Mouse (Mus musculus): ENCODE data around the gene Tubgcp5.
"Not testable (repeated sequence)": the region's sequence is repeated elsewhere in the genome, so short reads cannot be mapped to it uniquely, and the experiment has no call there.

Gene Tubgcp5

DNA sequence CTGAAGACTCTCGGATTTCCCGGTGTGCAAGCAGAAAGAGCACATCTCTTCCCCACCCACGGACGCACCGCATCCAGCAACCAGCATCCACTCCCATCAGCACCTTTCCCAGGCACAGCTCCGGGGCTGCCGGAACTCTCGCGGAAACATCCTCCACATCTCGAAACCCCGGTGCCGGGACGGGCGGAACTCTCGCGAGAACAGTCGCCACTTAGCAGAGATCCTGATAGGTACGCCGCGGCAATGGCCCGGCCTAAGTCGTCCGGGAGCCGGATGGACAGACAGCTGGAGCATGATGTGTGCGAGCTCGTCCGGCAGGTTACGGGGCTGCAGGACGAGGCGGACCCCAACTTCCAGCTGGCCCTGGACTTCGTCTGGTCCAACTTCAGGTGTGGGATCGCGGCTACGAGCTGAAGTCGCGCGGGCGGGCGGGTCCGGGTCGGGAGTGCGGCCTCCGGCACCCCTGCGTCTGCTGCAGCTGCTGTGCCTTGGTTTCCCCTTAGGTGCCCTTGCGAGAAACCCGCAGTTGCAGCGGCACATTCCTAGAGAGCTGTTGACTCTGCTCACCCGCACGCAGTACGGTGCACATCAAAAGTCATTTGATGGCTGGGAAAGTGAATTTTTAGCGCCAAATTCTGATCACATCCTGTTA, at the start of gene Tubgcp5:
Gene Tubgcp5 (plus strand): TSS at position 203 of the 652 bp plus-strand sequence.
- DNase-seq (ENCODE audit: low spot score in 2 of 2) = peak; percentile 94 to 96

DNA sequence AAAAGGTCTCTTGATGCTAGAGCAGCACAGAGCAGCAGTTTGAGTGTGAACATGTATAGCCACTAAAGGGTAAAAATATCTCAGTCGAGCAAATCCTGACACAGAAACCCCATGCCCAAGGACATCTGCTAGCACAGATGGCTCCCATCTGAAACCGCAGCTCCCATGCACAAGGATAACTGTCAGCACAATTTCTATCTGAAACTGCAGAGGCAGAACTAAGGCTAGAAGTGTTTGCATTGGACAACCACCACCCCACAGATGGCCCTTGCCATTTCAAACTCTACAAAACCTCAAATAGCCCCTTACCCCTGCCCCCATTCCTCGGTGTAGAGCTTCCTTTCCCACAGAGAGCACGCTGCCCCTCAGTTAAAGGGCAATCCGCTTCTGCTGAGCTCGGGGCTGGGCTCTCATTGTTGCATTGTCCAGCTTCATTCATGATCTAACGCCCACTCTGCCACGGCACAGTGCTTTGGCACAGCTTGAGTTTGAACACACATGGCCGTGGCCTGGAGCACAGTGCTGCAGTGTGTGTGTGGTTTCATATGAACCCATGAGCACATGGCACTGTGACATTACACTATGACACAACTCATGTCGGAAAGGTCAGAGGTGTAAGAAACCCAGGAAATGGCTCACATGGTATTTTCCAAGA, 49.3 kb upstream of the Tubgcp5 start:
- DNase-seq (ENCODE audit: low spot score in 2 of 2) = no peak

DNA sequence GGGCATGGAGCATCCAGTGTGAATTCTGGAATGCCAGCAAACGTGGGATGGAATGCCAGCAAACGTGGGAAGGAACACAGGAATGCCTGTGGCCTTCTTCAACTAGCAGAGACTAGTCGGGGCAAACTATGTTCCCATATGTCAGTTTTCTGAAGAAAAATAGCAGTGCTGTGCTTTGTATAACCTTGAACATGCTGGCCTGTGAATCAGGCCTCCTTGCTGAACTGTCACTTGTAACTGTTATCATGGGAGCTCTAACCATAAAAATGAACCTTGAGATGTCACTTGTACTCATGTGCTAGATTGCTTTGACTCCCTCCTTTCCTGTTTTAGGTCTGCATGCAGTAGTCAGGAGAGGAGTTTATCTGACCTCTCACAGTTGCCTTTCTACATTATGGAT, 43.1 kb upstream of the Tubgcp5 start:
- DNase-seq (ENCODE audit: low spot score in 2 of 2) = no peak

DNA sequence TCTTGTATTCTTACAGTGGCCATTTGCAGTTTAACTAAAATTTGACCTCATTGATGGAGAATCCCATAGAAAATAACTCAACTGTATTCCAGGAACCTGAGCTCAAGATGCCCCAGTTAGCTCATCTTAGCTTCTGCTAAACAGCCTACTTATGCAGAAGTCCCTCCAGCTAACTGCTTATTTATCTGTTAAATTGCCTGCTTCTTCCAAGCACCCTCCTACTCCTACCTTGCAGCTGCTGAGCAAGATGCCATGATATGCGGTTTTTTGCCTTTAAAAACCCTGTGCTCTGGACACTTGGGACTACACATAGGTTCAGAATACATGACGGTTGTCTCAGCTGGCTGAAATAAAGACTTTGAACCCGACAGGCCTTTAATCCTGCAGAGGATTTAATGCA, 34.6 kb upstream of the Tubgcp5 start:
- no peak for DNase-seq (ENCODE audit: low spot score in 2 of 2)

DNA sequence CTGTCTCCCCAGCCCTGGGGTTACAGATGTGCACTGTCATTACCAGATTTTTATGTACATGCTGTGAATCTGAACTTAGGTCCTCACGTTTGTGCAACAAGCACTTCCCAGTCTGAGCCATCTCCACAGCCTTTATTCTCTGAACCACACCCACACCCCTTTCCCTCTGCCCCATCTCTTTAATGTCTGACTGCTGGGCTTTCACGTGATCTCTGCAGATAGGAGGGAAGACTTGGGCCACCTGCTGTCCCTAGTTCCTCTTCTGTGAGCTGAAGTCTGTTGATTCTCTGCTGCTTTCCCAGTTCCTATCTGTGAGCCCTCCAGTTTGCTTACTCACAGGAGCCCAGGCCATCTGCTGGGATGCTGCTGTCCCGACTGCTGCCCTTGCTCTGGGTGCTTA, 26.0 kb upstream of the Tubgcp5 start, which contains the start of gene Siglech:
Gene Siglech (plus strand): TSS at position 253 of the 400 bp plus-strand sequence.
- no peak for DNase-seq (ENCODE audit: low spot score in 2 of 2)

DNA sequence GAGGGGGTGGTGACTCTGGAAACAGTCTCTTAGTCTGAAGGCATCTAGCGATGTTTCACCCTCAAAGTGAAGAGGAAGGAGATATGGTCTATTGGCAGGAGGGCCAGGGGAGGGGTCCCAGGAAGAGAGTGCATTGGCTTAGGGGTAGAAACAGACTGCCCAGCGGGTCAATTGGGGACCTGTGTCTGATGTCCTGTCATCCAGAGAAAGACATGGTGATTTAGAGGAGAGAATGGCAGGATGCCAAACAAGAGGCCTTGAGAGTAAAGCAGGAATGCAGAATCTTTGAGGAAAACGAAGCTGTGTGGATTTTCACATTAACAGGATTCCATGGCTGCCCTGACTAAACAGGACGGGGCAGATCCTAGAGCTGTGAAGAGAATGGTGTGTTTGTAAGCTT, 13.9 kb upstream of the Tubgcp5 start:
- no peak for DNase-seq (ENCODE audit: low spot score in 2 of 2)

DNA sequence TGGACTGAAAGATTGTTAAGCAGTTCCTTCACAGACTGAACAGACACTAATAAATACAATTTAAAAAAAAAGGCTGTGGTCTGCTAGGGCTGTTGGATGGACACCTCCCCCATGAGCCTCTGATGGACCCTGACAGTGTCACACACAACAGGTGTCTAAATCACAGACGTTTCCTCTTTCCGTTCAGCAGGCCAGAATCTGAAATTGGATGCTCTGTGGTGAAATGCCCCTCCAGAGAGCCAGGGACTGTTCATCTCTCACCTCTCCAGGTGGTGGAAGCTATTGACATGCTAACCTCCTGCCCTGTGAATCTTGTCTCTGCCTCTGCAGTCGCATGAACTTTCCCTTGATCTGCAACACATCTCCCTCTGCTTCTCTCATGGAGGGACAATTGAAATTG, 11.5 kb upstream of the Tubgcp5 start:
- DNase-seq (ENCODE audit: low spot score in 2 of 2) = no peak

DNA sequence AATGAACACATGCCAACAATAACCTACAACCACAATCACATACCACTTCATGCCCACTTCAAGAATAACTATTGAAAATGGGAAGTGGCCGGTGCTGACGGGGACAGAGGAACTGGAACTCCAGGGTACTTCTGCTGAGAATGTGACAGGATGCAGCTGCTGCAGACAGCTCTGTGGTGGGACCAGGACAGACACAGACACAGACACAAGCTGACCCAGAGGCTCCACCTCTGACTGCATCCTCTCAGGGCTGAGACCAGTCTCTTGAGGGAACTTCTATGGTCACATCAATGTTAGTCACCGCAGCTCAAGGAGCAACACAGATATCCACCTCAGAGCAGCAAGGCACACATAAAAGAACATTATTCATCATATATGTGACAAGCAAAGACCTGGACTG, 9.4 kb upstream of the Tubgcp5 start:
- no peak for DNase-seq (ENCODE audit: low spot score in 2 of 2)

DNA sequence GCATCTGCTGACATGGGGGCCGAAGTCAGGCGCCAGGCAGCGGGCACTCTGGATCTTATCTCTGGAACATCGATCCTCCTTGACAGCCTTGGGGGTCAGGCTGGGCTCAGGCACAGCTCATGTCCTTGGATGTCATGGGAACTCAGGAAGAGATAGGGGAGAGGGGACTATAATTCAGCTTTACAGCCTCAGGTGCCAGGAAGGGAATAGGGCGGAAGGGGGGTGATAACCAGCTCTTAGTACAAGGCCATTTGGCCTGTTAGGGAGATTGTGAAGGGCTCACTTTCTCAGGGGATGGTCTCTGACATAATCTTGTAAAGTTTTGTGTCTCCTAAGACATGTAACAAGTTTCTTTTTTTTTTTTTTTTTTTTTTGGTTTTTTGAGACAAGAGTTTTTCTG, 3.4 kb upstream of the Tubgcp5 start:
- not testable (repeated sequence) for DNase-seq (ENCODE audit: low spot score in 2 of 2)

DNA sequence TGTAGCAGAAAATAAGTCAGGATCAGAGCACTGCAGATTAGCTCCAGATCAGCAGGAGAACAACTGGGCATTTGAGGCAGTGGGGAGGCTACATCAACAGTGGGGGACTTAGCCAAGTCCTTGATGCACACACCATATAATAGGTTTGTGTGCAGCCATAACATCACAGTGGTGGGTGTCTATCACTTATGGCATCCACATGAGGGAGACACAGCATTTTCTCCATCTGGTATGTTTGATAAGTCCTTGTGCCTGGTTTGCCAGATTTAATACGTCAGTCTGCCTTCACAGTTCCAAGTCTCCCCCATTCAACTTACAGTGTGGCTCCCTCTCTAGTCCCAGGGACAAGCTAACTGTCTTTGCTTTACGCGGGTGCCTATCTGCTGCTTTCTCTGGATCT, 1.7 kb upstream of the Tubgcp5 start:
- DNase-seq (ENCODE audit: low spot score in 2 of 2) = no peak

DNA sequence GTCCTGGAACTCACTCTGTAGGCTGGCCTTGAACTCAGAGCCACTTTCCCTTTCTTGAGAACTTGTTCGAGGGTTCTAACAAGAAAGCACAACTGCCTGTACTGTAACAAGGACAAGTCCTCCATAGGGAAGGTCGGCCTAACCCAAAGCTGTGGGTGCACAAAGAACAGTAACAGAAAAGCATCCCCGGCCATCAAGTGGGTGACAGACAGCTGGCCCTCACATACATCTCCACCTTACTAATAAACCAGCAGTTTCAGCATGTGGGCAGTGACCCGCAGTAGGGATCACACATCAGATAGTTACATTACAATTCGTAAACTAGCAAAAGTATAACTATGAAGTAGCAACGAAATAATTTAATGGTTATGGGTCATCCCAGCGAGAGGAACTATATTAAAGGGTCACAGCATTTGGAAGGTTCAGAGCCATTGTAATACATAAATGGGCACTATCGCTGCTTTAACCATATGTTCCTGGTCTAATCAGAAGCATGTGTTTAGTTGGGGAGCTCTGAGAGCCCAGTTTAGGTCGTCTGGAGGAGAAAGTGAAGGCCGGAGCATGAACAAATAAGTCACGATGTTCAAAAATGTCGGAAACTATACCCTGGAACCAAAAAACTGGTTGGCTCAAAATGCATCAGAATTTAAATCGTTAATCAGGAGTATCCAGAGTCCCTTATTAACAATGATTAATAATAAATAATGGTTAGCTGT, 560 bp upstream of the Tubgcp5 start:
- DNase-seq (ENCODE audit: low spot score in 2 of 2) = no peak

DNA sequence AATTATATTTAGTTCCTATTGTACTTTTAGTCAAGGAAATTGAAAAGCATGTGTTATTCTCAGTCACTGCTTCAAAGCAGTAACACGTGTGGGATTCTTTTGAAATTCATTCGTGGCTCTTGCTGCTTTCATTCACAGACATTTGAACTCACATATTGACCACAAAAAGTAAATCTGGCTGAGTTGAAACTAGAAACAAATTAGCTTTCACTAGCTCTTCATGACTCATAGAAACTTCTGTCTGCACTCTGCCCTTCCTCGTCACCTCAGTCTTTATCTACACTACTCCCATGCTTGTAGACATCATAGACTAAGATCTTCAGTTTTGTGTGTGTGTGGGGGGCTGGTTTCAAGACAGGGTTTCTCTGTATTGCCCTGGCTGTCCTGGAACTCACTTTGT, 6.0 kb downstream of the Tubgcp5 start:
- no peak for DNase-seq (ENCODE audit: low spot score in 2 of 2)

DNA sequence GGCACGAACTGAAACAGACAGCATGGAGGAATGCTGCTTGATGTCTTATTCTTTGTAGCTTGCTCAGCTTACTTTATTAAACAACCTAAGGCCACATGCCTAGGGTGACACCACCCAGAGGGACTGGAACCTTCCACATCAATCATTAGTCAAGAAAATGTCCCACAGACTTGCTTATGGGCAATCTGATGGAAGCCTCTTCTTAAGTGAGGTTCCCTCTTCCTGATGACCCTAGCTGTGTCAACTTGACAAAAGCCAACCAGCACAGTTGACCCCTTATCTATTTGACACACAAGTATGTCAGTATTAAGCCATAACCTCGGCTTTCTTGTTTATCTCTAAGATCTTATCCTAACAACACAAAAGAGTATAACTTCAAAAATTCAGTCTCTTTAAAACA, 16.0 kb downstream of the Tubgcp5 start:
- DNase-seq (ENCODE audit: low spot score in 2 of 2) = no peak

DNA sequence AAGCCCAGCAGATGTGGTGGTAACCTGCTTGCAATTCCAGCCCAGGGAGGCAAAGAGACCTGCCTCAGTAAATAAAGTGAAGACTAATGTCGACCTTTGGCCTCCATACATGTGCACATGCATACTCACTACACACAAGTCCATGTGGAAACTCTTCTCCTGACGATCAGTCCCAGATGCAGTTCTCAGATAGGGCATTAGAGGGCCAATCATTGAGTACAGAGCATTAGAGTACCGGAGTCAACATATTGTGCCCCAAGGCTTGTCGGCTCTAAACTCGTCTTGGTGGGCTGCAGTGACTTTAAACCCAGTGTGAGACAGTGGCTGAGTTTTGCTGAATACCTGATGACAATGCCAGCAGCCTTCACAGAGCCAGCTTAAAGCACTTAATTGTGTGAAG, 30.5 kb downstream of the Tubgcp5 start:
- no peak for DNase-seq (ENCODE audit: low spot score in 2 of 2)

DNA sequence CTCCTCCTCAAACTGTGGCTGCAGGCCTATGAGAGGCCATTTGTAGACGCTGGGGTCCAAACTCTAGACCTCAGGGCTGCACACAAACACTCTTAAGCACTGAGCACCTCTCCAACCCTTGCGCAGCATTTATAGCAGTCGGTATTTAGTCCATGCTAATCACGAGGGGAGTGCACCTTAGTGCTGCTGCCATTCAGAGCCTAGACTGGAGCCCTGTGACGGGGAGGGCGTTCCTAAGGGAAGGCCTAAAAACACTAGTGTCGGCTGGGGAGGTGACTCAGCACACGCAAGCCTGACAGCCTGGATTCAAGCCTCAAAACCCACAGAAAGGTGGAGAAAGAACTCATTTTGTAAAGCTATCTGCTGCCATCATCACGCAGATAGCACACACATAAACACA, 33.6 kb downstream of the Tubgcp5 start:
- no peak for DNase-seq (ENCODE audit: low spot score in 2 of 2)

DNA sequence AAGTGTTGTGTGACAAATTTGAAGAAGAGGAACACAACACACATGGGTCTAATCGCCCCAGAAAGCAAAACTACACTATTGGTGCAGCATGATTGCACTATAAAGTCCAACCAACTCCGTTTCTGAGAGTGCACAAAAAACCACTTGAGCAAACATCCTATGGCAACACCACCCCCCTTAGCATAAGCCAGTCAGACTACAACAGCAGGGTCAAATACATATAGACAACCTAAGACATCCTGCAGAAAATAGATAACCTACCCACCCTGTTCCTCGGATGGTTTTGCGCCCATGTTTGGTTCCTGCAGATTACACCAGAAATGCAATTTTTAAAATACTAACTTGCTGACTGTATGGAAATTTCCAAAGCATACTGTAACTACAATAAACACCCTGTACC, 42.9 kb downstream of the Tubgcp5 start:
- DNase-seq (ENCODE audit: low spot score in 2 of 2) = no peak

DNA sequence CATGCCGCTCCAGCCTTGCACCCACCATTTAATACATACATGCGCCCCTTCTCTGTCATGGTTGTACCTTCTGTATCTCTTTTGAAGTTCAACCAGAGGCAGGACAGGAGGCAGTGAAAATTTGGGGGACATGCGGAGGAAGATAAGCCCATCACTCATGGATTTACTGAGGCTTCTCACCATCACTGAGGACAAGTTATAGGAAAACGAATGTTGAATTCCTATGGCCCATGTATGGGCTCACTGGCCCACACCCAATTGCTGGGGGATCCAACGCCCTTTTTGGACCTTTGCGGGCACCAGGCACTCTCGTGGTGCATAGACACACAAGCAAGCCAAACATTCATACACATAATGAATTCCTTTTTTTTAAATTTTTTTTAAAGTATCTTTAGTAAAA, 47.5 kb downstream of the Tubgcp5 start, which contains the start of gene Cyfip1:
Gene Cyfip1 (plus strand): TSS at position 301 of the 400 bp plus-strand sequence.
- no peak for DNase-seq (ENCODE audit: low spot score in 2 of 2)

DNA sequence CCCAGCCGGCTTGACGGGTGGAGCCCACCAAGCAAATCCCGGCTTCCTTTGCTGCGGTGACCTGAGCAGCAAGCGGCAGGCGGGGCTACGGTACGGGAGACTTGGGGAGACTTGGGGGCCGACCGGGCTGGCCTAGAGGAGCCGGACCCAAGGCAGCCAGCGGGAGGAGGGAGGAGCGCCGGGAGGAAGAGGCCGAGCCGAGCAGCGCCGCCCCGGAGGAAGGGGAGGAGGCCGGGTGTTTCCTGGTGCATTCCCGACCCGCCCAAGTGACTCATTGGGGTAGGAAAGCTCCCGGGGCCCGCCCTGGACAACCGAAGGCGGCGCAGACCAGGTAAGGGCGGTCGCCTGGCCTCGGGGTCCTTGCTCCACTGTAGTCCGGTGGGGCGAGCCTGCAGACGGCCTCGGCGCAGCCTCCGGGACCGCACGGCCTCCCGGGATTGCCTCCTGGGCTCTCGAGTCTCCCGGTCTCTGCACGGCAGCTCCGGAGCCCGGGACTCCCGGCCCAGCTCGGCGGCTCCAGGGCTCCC, 48.1 kb downstream of the Tubgcp5 start:
- DNase-seq (ENCODE audit: low spot score in 2 of 2) = peak; percentile 12 to 33

DNA sequence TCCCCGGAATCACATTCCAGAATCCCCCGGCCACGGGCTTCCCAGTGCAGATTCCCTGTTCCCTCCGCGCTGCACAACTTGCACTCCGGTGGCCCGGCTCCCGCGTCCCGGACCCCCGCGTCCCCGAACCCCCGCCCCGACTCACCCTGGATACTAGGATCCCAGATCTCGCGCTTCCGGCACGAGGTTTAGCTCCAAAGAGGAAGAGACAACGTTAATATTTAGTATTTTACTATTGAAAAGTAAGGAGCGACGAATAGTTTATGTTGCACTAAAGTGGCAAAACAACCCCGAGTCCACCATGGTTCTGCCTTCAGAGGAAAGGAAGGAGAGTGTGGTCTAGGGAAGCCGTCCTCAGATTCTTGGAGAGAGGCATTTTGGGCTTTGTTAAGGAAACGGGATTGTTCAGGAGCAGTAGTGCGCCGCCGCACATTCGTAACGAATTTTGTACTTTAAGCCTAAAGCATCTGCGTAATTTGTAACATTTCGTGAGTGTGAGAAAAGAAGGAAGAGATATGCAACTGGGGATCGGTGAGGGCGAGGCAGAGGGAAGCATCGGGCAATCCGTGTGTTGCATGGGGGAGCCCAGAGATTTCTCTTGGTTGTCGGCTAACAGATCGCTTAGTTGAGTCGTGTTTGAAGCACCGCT, 48.7 kb downstream of the Tubgcp5 start:
- DNase-seq (ENCODE audit: low spot score in 2 of 2) = no peak

DNA sequence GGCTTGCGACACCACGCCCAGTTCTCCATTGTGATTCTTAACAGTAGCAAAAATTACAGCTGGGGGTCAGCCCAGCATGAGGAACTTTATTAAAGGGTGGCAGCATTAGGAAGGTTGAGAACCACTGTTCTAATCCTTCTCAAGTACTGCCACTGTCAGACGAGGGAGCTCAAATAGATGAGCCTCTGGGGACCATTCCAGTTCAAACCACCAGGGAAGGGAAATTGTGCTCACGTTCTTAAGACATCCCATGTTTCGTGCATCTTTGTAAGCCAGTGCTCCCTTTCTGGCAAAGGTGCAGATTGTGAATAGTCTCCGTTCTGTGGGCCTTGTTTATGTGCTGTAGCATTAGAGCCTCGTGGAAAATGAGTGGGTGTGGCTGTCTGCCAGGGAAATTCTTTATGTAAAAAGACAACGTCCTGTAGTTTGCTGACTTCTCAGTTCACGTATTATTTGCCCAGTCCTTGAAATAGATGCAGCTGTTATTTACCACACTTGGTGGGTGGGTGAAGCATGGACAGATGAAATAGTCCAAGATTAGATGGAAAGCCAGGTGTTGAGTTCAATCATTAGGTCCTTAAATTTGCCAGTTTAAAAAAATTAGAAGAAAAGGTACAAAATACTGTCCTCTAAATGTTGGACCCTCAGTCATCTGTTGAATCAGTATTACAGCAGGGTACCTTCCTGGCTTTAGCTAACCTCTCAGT, 52.8 kb downstream of the Tubgcp5 start:
- DNase-seq (ENCODE audit: low spot score in 2 of 2) = no peak

DNA sequence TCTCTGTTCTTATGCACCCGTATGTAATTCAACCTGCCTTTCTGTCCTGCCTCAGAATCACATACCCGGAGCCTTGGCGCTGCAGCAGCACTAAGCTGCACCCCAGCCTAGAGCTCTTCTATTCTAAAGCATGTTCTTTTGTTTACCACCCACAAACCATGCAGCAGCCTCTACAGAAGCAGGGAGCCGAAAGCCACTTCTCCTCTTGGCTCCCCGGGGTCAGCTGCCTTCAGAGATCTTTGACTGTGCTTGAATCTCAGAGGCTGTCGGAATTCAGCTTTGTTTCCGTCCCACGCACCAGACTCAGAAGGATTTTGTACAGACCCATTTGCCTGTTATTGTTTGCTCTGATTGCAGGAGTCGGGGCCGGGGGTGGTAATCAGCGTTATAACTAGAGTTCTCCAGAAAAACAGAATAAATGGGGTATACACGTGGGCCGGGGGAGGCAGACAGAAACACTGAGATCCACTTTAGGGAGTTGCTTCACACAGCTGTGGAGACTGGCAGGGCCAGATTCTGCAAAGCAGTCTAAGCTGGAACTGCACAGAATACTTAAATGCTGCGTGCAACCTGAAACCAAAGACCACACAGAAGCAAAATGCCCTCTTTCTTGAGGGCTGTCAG, 56.1 kb downstream of the Tubgcp5 start:
- DNase-seq (ENCODE audit: low spot score in 2 of 2) = no peak
